Mouse (Mus musculus) heart, embryonic 14.5 days (tissue): Measurements from ENCODE around the gene Chka. TPM values are rescaled to one million over a fixed set of nuclear protein-coding genes. Genes with fewer than 3 reads are reported as not detected.

ENCODE experiments used
- ATAC-seq: fragments of 200-750 bp; cut with Nextera tagmentation; 2 replicates; pipeline ENCODE4 v1.8.0; 2017; ENCODE audit warnings: low read depth, moderate TSS enrichment; ENCODE audit not compliant: insufficient number of reproducible peaks, insufficient read depth, low FRiP score
- H3K27ac ChIP-seq, 2 experiments: fragments of 200-500 bp in 1 of 2; fragments of 300-500 bp in 1 of 2; sonication (generic) in 1 of 2; replicated peaks in 1 of 2; 2 replicates each; pipeline ENCODE4 v1.5.1; 2012 to 2014; ENCODE audit warnings: low read depth in 2 of 2, low read length in 2 of 2, control low read depth in 1 of 2, mild to moderate bottlenecking in 1 of 2, mixed read lengths in 1 of 2; ENCODE audit not compliant: control insufficient read depth in 1 of 2, insufficient read depth in 1 of 2
- H3K27me3 ChIP-seq: fragments of 300-500 bp; sonication (generic); 2 replicates; pipeline ENCODE4 v1.6.1; 2014; ENCODE audit warnings: mild to moderate bottlenecking, low read length, control low read depth; ENCODE audit not compliant: control insufficient read depth, insufficient read depth
- H3K36me3 ChIP-seq: fragments of 300-500 bp; sonication (generic); 2 replicates; pipeline ENCODE4 v1.6.1; 2014; ENCODE audit warnings: mild to moderate bottlenecking, control low read depth, low read length, mixed read lengths; ENCODE audit not compliant: control insufficient read depth, insufficient read depth
- H3K4me1 ChIP-seq, 2 experiments: fragments of 200-500 bp in 1 of 2; fragments of 300-500 bp in 1 of 2; sonication (generic) in 1 of 2; 2 replicates each; pipeline ENCODE4 v1.6.1; 2012 to 2014; ENCODE audit warnings: low read length in 2 of 2, control low read depth in 1 of 2, mixed read lengths in 1 of 2; ENCODE audit not compliant: control insufficient read depth in 2 of 2, insufficient read depth in 2 of 2
- H3K4me2 ChIP-seq: fragments of 300-500 bp; sonication (generic); 2 replicates; pipeline ENCODE4 v1.6.1; 2014; ENCODE audit warnings: mild to moderate bottlenecking, low read length
- H3K4me3 ChIP-seq, 2 experiments: fragments of 200-500 bp in 1 of 2; fragments of 300-500 bp in 1 of 2; sonication (generic) in 1 of 2; 2 replicates each; pipeline ENCODE4 v1.5.1; 2012 to 2014; ENCODE audit warnings: low read length in 2 of 2, mild to moderate bottlenecking in 2 of 2, control low read depth in 1 of 2, low read depth in 1 of 2, moderate library complexity in 1 of 2; ENCODE audit not compliant: control insufficient read depth in 1 of 2, insufficient read depth in 1 of 2
- H3K9ac ChIP-seq: fragments of 300-500 bp; sonication (generic); 2 replicates; pipeline ENCODE4 v1.6.1; 2014; ENCODE audit warnings: mild to moderate bottlenecking, low read length
- H3K9me3 ChIP-seq: fragments of 300-500 bp; sonication (generic); 2 replicates; pipeline ENCODE4 v1.6.1; 2016; ENCODE audit warnings: low read length, control low read depth; ENCODE audit not compliant: control insufficient read depth
- WGBS: fragments of 180-500 bp; shearing (Covaris S2); extraction: QIAGEN DNeasy Blood & Tissue Kit; methylation state at CpG from one replicate; pipeline ENCODE4 v1.1.7; 2014; 5-methylcytosine and 5-hydroxymethylcytosine counted together
- polyA plus RNA-seq: library from polyadenylated mRNA; unstranded; fragments of >200 nt; fragmentation: Nextera tagmentation; extraction: Ambion mirVana; gene quantifications from 2 replicates; pipeline ENCODE4 v1.2.1, GENCODE M21; 2014

The Chka gene
- polyA plus RNA-seq, 1 experiment from 2014 or later, result 25.5 TPM

GRCm38 (mm10) chr19:3871468-3871867 is 19.9 kb downstream of the Chka start:
- Histone ChIP-seq H3K4me3 (no peak overlapping the region), H3K9ac (no peak overlapping the region), H3K4me2 (no peak overlapping the region), H3K27me3 (no peaks in the 10 kb centered on the region), H3K9me3 (no peaks in the 10 kb centered on the region), H3K27ac (no peak overlapping the region), H3K36me3 (0 out of 2 replicates have a peak, but pooled peaks cover under 1% of the 10 kb centered on the region), H3K4me1 (peaks cover 0 to 12% of the 10 kb centered on the region in 2 experiments; a peak in 3 of 4 replicates)
- no peak for ATAC-seq

- peaks cover 0 to 12% of the 10 kb centered on the region in 2 experiments; a peak in 3 of 4 replicates for H3K4me1 ChIP-seq
- 0 out of 2 replicates have a peak, but pooled peaks cover 7% of the 10 kb centered on the region for H3K36me3 ChIP-seq
- no peak for ATAC-seq
- WGBS, result 35% methylated on average over 4 of the region's 4 CpGs
- no peak overlapping the region for H3K27ac ChIP-seq
- H3K9me3 ChIP-seq, result no peaks in the 10 kb centered on the region
- no peak overlapping the region for H3K4me3 ChIP-seq
- H3K4me2 ChIP-seq, result no peak overlapping the region
- no peak overlapping the region for H3K9ac ChIP-seq
- H3K27me3 ChIP-seq, result no peaks in the 10 kb centered on the region
Observed at GRCm38 (mm10) chr19:3872373-3872772, 20.8 kb downstream of the Chka start.

GRCm38 (mm10) chr19:3875045-3875444 is 23.5 kb downstream of the Chka start:
- 0 out of 2 replicates have a peak, but pooled peaks cover 7% of the 10 kb centered on the region for H3K36me3 ChIP-seq
- H3K4me3 ChIP-seq, result no peak overlapping the region
- no peak for ATAC-seq
- H3K4me2 ChIP-seq, result no peak overlapping the region
- no peak overlapping the region for H3K9ac ChIP-seq
- no peaks in the 10 kb centered on the region for H3K27me3 ChIP-seq
- peaks cover 0 to 8% of the 10 kb centered on the region in 2 experiments; a peak in 2 of 4 replicates for H3K4me1 ChIP-seq
- WGBS, result 86% methylated on average over 7 of the region's 7 CpGs
- no peaks in the 10 kb centered on the region for H3K9me3 ChIP-seq
- H3K27ac ChIP-seq, result no peak overlapping the region

GRCm38 (mm10) chr19:3880054-3880848 is 28.7 kb downstream of the Chka start:
- Histone ChIP-seq H3K4me2 (no peak overlapping the region), H3K9ac (no peak overlapping the region), H3K9me3 (no peaks in the 10 kb centered on the region), H3K36me3 (peaks cover 9% of the 10 kb centered on the region; the same call in 1 of the 2 replicates), H3K4me1 (peaks cover 7 to 12% of the 10 kb centered on the region in 2 experiments), H3K27me3 (no peaks in the 10 kb centered on the region), H3K27ac (no peak overlapping the region), H3K4me3 (no peak overlapping the region)
- ATAC-seq, result no peak
- 95% methylated on average over 6 of the region's 6 CpGs for WGBS

- Histone ChIP-seq H3K9me3 (no peaks in the 10 kb centered on the region), H3K27ac (no peak overlapping the region), H3K27me3 (no peaks in the 10 kb centered on the region), H3K9ac (no peak overlapping the region), H3K4me3 (no peak overlapping the region), H3K4me2 (no peak overlapping the region), H3K4me1 (peaks cover 7 to 12% of the 10 kb centered on the region in 2 experiments), H3K36me3 (peaks cover 23% of the 10 kb centered on the region)
- WGBS, result 86% methylated on average over 4 of the region's 4 CpGs
- ATAC-seq, result no peak
Observed at GRCm38 (mm10) chr19:3882214-3882613, 30.6 kb downstream of the Chka start.

- 26% methylated on average over 6 of the region's 6 CpGs for WGBS
- no peak for ATAC-seq
- H3K4me3 ChIP-seq, result no peak overlapping the region
Observed at GRCm38 (mm10) chr19:3884325-3884990, 32.9 kb downstream of the Chka start.

GRCm38 (mm10) chr19:3889096-3889495 is 37.5 kb downstream of the Chka start:
- Histone ChIP-seq H3K9me3 (no peaks in the 10 kb centered on the region), H3K4me2 (no peak overlapping the region), H3K27me3 (no peaks in the 10 kb centered on the region), H3K9ac (no peak overlapping the region), H3K27ac (no peak overlapping the region), H3K4me1 (peaks cover 15 to 19% of the 10 kb centered on the region in 2 experiments), H3K36me3 (peaks cover 85% of the 10 kb centered on the region), H3K4me3 (no peak overlapping the region)
- ATAC-seq, result no peak
- WGBS, result 94% methylated on average over 5 of the region's 5 CpGs

More at GRCm38 (mm10) chr19:3884325-3884990, 32.9 kb downstream of the Chka start:
- H3K9me3 ChIP-seq, result no peaks in the 10 kb centered on the region
- peaks cover 7 to 12% of the 10 kb centered on the region in 2 experiments for H3K4me1 ChIP-seq
- H3K4me2 ChIP-seq, result no peak overlapping the region
- no peak overlapping the region for H3K9ac ChIP-seq
- H3K27me3 ChIP-seq, result no peaks in the 10 kb centered on the region
- peaks cover 39% of the 10 kb centered on the region for H3K36me3 ChIP-seq
- H3K27ac ChIP-seq, result peak overlapping the region; percentile 23 to 37; a peak in 2 of 4 replicates
